Mouse (Mus musculus): ENCODE results near the gene Sugp2. TPM values are rescaled to one million over a fixed set of nuclear protein-coding genes. Genes with fewer than 3 reads are reported as not detected.

The Sugp2 gene
- polyA plus RNA-seq, 1 experiment from 2014 or later = 24.4 TPM

DNA sequence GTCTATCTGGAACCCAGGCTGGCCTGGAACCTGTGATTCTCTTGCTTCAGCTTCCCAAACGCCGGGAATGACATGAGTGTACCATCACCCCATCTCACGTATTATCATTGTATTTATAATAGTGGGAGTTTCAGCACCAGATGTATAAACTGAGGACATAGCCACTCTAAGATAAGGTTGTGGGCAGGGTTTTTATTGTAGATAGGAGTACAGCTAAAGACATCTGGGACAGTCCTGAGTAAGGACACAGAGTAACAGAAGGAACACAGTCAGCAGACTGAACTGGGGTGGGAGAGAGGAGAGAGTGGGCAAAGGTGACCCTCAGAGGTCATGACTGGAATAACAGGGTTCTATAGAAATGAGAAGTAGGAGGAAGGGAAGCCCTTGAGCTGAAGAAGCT is 33.6 kb downstream of the Sugp2 start:
- H3K9me3 ChIP-seq (replicated peaks) = no peaks in the 10 kb centered on the region
- peak overlapping the region; percentile 47; the same call in 1 of the 2 replicates for H3K27ac ChIP-seq
- ATAC-seq = peak; percentile 62
- peaks cover 35% of the 10 kb centered on the region for H3K36me3 ChIP-seq
- no peak overlapping the region for H3K9ac ChIP-seq
- peaks cover 44% of the 10 kb centered on the region for H3K4me1 ChIP-seq
- no peaks in the 10 kb centered on the region for H3K27me3 ChIP-seq (replicated peaks)
- 27% methylated on average over 3 of the region's 3 CpGs for WGBS (ENCODE audit: insufficient replicate concordance)
- no peak overlapping the region; the same call in 1 of the 2 replicates for H3K4me2 ChIP-seq
- no peak overlapping the region for H3K4me3 ChIP-seq

DNA sequence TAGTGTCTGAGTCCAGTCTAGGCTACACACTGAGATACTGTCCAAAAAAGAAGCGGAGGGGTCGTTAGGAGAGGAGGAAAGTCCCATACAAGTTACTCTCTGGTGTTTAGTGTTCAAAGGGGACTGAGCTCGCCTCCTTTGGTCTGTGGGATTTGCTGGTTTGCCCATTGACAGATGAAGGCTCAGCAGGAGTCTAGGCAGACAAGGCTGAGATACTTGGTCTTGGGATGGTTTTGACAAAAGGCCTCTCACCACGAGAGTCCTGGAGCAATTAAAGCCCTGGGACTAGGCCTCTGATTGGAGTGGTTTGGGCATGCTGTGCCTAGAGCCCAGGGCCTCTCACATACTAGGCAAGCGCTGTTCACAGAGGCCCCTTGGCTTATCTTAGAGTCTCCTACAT is 34.3 kb downstream of the Sugp2 start:
- Histone ChIP-seq H3K9me3 (replicated peaks) (no peaks in the 10 kb centered on the region), H3K36me3 (peaks cover 28% of the 10 kb centered on the region), H3K4me1 (peaks cover 50% of the 10 kb centered on the region), H3K27me3 (replicated peaks) (no peaks in the 10 kb centered on the region), H3K4me3 (no peak overlapping the region), H3K4me2 (no peak overlapping the region), H3K9ac (no peak overlapping the region), H3K27ac (peak overlapping the region; percentile 47; the same call in 1 of the 2 replicates)
- ATAC-seq = no peak
- WGBS (ENCODE audit: insufficient replicate concordance) = 58% methylated on average over 5 of the region's 5 CpGs

GRCm38 (mm10) chr8:70268799-70269565 is 35.0 kb downstream of the Sugp2 start:
- WGBS (ENCODE audit: insufficient replicate concordance) = 27% methylated on average over 11 of the region's 11 CpGs
- Histone ChIP-seq H3K4me2 (no peak overlapping the region), H3K4me3 (no peak overlapping the region), H3K27me3 (replicated peaks) (no peaks in the 10 kb centered on the region), H3K27ac (peak overlapping the region; percentile 47; the same call in 1 of the 2 replicates), H3K4me1 (peaks cover 56% of the 10 kb centered on the region), H3K36me3 (peaks cover 22% of the 10 kb centered on the region), H3K9me3 (replicated peaks) (no peaks in the 10 kb centered on the region), H3K9ac (0 out of 2 replicates have a peak overlapping the region, but pooled peaks have one; percentile 18)
- ATAC-seq = no peak

- H3K9ac ChIP-seq = no peak overlapping the region; the same call in 1 of the 2 replicates
- peak overlapping the region; percentile 68 for H3K27ac ChIP-seq
- peak; percentile 85 for ATAC-seq
- H3K4me1 ChIP-seq = peaks cover 67% of the 10 kb centered on the region
- H3K27me3 ChIP-seq (replicated peaks) = no peaks in the 10 kb centered on the region
- H3K36me3 ChIP-seq = no peaks in the 10 kb centered on the region
- H3K4me3 ChIP-seq = no peak overlapping the region
- H3K4me2 ChIP-seq = no peak overlapping the region
- no peaks in the 10 kb centered on the region for H3K9me3 ChIP-seq (replicated peaks)
- 28% methylated on average over 3 of the region's 3 CpGs for WGBS (ENCODE audit: insufficient replicate concordance)
Measured at GRCm38 (mm10) chr8:70272949-70273348, 38.9 kb downstream of the Sugp2 start.

DNA sequence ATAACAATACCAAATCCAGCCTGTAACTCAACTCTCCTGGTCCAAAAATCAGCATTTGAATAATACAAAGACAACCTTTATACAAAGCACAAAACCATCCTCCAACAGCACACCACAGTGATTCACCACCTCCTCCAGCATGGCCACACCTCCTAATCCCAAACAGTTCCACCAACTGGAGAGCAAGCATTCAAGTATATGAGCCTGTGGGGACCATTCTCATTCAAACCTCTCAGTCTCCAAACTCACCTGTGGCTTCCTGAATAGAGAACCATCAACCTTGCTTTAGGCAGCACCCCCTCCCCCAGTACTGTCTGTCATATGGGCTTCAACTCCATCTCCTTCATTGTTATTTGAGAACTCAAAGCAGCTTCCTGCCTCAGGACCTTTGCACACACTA is 40.3 kb downstream of the Sugp2 start:
- H3K4me2 ChIP-seq = no peak overlapping the region
- H3K27me3 ChIP-seq (replicated peaks) = no peaks in the 10 kb centered on the region
- H3K9me3 ChIP-seq (replicated peaks) = no peaks in the 10 kb centered on the region
- no peak overlapping the region for H3K9ac ChIP-seq
- no peaks in the 10 kb centered on the region for H3K36me3 ChIP-seq
- H3K4me1 ChIP-seq = peaks cover 66% of the 10 kb centered on the region
- H3K27ac ChIP-seq = no peak overlapping the region
- ATAC-seq = no peak
- H3K4me3 ChIP-seq = no peak overlapping the region

DNA sequence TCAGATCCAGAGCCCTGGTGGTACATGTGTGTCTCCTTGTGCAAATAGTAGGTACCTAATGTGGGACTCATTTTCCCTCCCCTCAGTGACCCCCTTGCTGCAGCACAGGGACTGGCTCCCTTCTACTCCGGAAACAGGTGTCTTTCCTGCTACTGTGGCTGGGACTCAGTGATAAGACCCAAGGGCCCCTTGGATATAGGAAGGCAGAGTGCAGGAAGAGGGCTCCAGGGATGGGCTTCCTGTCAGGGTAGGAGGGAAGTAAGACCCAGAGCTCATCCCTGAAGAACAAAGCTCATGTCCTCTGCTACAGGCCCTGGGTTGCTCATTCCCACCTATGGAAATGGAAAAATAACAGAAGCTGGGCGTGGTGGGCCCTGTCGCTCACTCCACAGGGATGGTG is 42.5 kb downstream of the Sugp2 start:
- peak; percentile 64 for ATAC-seq

DNA sequence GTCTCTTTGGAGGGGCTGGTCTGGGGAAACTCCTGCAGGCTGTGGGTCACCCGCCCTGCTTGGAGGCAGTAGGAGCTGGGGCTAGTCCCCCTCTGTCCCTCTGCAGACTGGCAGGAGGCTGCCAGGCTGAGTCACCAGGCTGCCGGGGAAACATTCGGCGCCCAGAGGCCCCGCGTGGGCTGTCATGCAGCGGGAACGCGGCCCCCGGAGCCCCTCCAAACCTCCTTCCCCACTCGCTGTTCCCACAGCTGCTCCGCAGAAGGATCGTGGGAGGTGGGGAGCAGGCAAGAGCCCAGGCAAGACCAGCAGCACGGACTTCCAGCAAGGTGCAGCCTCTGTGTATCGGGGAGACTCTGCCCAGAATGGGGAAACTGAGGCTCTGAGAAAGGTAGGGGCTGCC is 44.1 kb downstream of the Sugp2 start:
- peaks cover 73% of the 10 kb centered on the region for H3K4me1 ChIP-seq
- peak overlapping the region; percentile 41 for H3K4me2 ChIP-seq

More for the DNA sequence above, 42.5 kb downstream of the Sugp2 start:
- Histone ChIP-seq H3K9me3 (replicated peaks) (no peaks in the 10 kb centered on the region), H3K27ac (peak overlapping the region; percentile 69), H3K4me2 (peak overlapping the region; percentile 2; the same call in 1 of the 2 replicates), H3K4me1 (peaks cover 74% of the 10 kb centered on the region), H3K36me3 (no peaks in the 10 kb centered on the region), H3K9ac (0 out of 2 replicates have a peak overlapping the region, but pooled peaks have one; percentile 13), H3K27me3 (replicated peaks) (no peaks in the 10 kb centered on the region), H3K4me3 (no peak overlapping the region)
- 33% methylated on average over 3 of the region's 3 CpGs for WGBS (ENCODE audit: insufficient replicate concordance)

DNA sequence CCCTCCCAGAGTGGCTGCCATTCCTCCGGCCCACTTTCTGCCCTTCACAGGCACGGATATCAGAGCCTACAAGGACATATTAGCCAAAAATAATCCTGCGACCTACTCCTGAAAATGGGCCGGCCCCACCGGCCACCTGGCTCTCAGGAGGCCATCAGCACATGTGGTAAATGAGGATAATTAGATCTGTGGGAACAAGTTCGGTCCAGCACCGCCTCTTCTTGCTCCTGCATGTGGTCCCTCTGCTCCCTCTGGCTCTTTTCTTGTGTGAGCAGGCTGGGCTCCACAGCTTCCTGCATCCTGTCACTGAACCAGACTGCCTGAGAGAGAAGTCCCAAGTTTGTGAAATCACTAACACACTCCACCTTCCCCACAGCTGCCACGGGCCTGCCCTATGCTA is 45.2 kb downstream of the Sugp2 start:
- Histone ChIP-seq H3K4me1 (peaks cover 72% of the 10 kb centered on the region), H3K4me3 (no peak overlapping the region), H3K4me2 (peak overlapping the region; percentile 41; the same call in 1 of the 2 replicates), H3K36me3 (no peaks in the 10 kb centered on the region), H3K27me3 (replicated peaks) (no peaks in the 10 kb centered on the region), H3K9me3 (replicated peaks) (no peaks in the 10 kb centered on the region), H3K27ac (peak overlapping the region; percentile 43), H3K9ac (no peak overlapping the region; the same call in 1 of the 2 replicates)
- ATAC-seq = no peak
- 49% methylated on average over 8 of the region's 8 CpGs for WGBS (ENCODE audit: insufficient replicate concordance)

More for the DNA sequence above, 44.1 kb downstream of the Sugp2 start:
- Histone ChIP-seq H3K36me3 (no peaks in the 10 kb centered on the region), H3K27ac (0 out of 2 replicates have a peak overlapping the region, but pooled peaks have one; percentile 42), H3K4me3 (peak overlapping the region; percentile 34), H3K27me3 (replicated peaks) (no peaks in the 10 kb centered on the region), H3K9ac (peak overlapping the region; percentile 50), H3K9me3 (replicated peaks) (no peaks in the 10 kb centered on the region)
- 31% methylated on average over 15 of the region's 15 CpGs for WGBS (ENCODE audit: insufficient replicate concordance)
- ATAC-seq = no peak

GRCm38 (mm10) chr8:70281001-70281400 is 47.0 kb downstream of the Sugp2 start:
- ATAC-seq = no peak
- peak overlapping the region; percentile 41; the same call in 1 of the 2 replicates for H3K27ac ChIP-seq

GRCm38 (mm10) chr8:70282603-70283135 is 48.6 kb downstream of the Sugp2 start, which contains the start of gene Homer3:
Gene Homer3, plus strand, starts transcription at chr8:70282827.
- Histone ChIP-seq H3K27me3 (replicated peaks) (no peaks in the 10 kb centered on the region), H3K4me3 (peak within 1 kb of the TSS; percentile 65), H3K36me3 (peaks cover 29% of the 10 kb centered on the region), H3K9me3 (replicated peaks) (peaks cover 4% of the 10 kb centered on the region; the same call in 1 of the 2 replicates), H3K9ac (peak within 1 kb of the TSS; percentile 72), H3K4me2 (peak within 1 kb of the TSS; percentile 85), H3K4me1 (peaks cover 52% of the 10 kb centered on the region), H3K27ac (peak within 1 kb of the TSS; percentile 49; the same call in 1 of the 2 replicates)
- under 1% methylated on average over 36 of the region's 36 CpGs for WGBS (ENCODE audit: insufficient replicate concordance)
- peak; percentile 82 for ATAC-seq

More at GRCm38 (mm10) chr8:70281001-70281400, 47.0 kb downstream of the Sugp2 start:
- no peak overlapping the region for H3K4me2 ChIP-seq
- no peaks in the 10 kb centered on the region for H3K27me3 ChIP-seq (replicated peaks)
- no peak overlapping the region for H3K9ac ChIP-seq
- H3K4me1 ChIP-seq = peaks cover 69% of the 10 kb centered on the region
- H3K9me3 ChIP-seq (replicated peaks) = no peaks in the 10 kb centered on the region
- peaks cover 12% of the 10 kb centered on the region for H3K36me3 ChIP-seq
- no peak overlapping the region for H3K4me3 ChIP-seq
- WGBS (ENCODE audit: insufficient replicate concordance) = 46% methylated on average over 3 of the region's 3 CpGs

DNA sequence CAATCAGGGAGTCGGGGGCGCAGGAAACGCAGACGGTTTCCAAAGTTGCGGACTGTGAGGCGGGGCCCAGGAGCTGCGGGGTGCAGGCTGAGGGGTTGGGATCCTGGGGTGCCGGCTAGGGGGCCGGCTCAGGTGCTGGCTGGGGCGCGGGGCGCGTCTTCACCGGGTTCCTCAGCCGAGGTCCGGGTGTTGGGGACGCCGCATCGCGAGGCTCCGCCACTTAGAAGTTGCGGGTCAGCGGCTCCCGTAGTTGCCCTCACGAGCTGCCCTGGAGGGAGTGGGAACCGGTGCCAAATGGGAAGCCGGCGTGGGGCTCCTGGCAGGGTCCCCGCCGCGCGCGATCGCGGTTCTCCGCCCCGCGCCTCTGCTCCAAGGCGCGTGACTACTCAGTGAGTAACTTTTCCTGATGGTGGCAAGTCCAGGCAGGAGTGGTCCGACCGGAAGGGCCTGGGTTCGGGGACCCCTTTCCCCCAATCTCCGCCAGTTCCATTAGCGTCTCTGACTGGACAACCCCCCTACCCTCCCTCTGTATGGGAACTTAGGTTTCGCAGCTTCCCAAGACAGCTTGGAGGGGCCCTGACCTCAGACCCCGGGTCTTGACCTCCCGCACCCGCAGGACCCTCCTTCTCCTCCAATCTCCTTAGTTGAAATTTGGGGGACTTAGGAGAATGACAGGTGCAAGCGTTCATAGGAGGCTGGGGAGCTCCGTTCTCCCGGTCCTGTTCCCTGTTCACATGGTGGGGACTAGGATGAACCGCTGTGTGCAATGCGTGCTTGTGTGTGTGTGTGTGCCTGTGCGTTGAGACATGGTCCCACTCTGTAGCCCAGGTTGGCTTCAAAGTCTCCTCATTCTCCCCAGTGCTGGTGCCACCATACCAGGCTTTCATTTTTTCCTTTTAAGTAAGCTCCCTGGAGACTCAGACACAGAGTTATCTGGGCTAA is 49.4 kb downstream of the Sugp2 start:
- WGBS (ENCODE audit: insufficient replicate concordance) = 1% methylated on average over 55 of the region's 55 CpGs
- Histone ChIP-seq H3K4me1 (peaks cover 45% of the 10 kb centered on the region), H3K27me3 (replicated peaks) (no peaks in the 10 kb centered on the region), H3K9ac (peak overlapping the region; percentile 72), H3K27ac (peak overlapping the region; percentile 49; the same call in 1 of the 2 replicates), H3K36me3 (peaks cover 33% of the 10 kb centered on the region), H3K4me3 (peak overlapping the region; percentile 65), H3K4me2 (peak overlapping the region; percentile 85), H3K9me3 (replicated peaks) (peaks cover 4% of the 10 kb centered on the region; the same call in 1 of the 2 replicates)
- ATAC-seq = peak; percentile 38
